Mouse (Mus musculus): Measurements from ENCODE around the gene Lman2. TPM values are rescaled to one million over a fixed set of nuclear protein-coding genes. Genes with fewer than 3 reads are reported as not detected.

Gene Lman2
- polyA plus RNA-seq (2011; ENCODE audit: insufficient read depth, insufficient read length, low read depth, missing spikeins): 38.5 and 45.2 TPM in 2 replicates

DNA sequence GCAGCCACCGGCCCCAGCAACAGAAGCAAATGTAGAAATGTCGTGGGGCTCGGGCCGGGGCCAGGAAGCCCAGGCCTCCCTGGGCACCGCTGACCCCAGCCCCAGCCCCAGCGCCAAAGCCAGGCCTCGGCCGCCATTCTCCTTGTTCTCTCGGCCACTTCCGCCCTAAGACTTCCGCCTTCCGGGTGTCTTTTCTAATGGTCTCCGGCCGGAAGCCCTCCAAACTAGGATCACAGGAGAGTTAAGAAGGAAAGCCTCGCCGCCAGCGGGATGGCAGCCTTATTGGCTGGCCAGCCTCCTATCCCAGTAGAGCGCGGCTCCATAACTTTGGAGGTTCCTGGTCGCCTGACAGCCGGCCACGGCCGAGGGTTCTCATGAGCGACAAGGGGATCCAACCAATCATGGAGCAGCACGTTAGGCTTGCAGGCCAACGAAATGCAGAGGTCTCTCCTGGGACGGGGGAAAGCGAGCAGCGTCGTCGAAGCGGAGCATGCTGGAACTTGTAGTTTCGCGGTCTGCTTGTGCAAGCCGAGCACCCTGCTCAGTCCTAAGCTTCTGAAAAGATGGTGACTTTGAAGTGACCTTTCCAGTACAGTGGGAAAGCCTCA lies at the start of gene Lman2:
Gene Lman2 (minus strand): TSS at position 331 of the 608 bp plus-strand sequence.
- no peaks in the 10 kb centered on the region for H3K4me1 ChIP-seq (ENCODE audit: control insufficient read depth, insufficient read depth, low read length)
- H3K36me3 ChIP-seq (ENCODE audit: control insufficient read depth, insufficient read depth, low read length, poor library complexity, severe bottlenecking): peaks cover 7% of the 10 kb centered on the region
- TF ChIP-seq EP300 (IDR thresholded peaks at IDR 0.05; ENCODE audit: insufficient read depth, low read depth, low read length) (no peak), POLR2A (IDR thresholded peaks at IDR 0.05; ENCODE audit: insufficient read depth, low read length) (no peak), CTCF (IDR thresholded peaks at IDR 0.05; ENCODE audit: low read depth, low read length) (no peak)
- H3K27ac ChIP-seq (ENCODE audit: insufficient read depth, low read length): peak within 1 kb of the TSS; percentile 62
- peak within 1 kb of the TSS; percentile 64 for H3K9ac ChIP-seq (ENCODE audit: low read depth, poor library complexity, severe bottlenecking)
- H3K9me3 ChIP-seq (replicated peaks; ENCODE audit: control insufficient read depth, insufficient read depth, low read length, poor library complexity, severe bottlenecking): no peaks in the 10 kb centered on the region
- H3K27me3 ChIP-seq (ENCODE audit: control insufficient read depth, insufficient read depth, low read length, poor library complexity, severe bottlenecking): no peaks in the 10 kb centered on the region
- peak within 1 kb of the TSS; percentile 89 for H3K4me3 ChIP-seq (ENCODE audit: low read depth, low read length)

DNA sequence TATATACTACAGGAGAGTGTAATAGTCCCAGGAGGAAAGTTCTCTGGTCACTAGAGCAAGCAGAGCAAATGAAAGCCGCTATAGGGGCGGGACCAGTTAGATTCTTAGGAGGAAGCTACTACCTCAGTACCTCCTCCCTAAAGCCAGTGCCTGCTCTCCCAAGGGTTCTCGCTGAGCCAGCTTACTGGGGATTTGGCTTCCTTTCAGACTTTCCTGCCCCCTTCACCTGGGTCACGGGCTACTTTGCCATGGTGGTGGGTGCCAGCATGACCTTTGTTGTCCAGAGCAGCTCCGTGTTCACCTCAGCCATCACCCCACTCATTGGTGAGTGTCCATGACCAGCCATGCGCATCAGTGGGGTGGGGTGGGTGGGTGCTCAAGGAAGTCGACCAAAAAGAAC lies 49.2 kb upstream of the Lman2 start:
- Histone ChIP-seq H3K27ac (ENCODE audit: insufficient read depth, low read length) (no peak overlapping the region), H3K27me3 (ENCODE audit: control insufficient read depth, insufficient read depth, low read length, poor library complexity, severe bottlenecking) (no peaks in the 10 kb centered on the region), H3K36me3 (ENCODE audit: control insufficient read depth, insufficient read depth, low read length, poor library complexity, severe bottlenecking) (no peaks in the 10 kb centered on the region), H3K9me3 (replicated peaks; ENCODE audit: control insufficient read depth, insufficient read depth, low read length, poor library complexity, severe bottlenecking) (no peaks in the 10 kb centered on the region), H3K4me1 (ENCODE audit: control insufficient read depth, insufficient read depth, low read length) (no peaks in the 10 kb centered on the region), H3K4me3 (ENCODE audit: low read depth, low read length) (no peak overlapping the region), H3K9ac (ENCODE audit: low read depth, poor library complexity, severe bottlenecking) (no peak overlapping the region)
- TF ChIP-seq POLR2A (IDR thresholded peaks at IDR 0.05; ENCODE audit: insufficient read depth, low read length) (no peak), EP300 (IDR thresholded peaks at IDR 0.05; ENCODE audit: insufficient read depth, low read depth, low read length) (no peak), CTCF (IDR thresholded peaks at IDR 0.05; ENCODE audit: low read depth, low read length) (no peak)

DNA sequence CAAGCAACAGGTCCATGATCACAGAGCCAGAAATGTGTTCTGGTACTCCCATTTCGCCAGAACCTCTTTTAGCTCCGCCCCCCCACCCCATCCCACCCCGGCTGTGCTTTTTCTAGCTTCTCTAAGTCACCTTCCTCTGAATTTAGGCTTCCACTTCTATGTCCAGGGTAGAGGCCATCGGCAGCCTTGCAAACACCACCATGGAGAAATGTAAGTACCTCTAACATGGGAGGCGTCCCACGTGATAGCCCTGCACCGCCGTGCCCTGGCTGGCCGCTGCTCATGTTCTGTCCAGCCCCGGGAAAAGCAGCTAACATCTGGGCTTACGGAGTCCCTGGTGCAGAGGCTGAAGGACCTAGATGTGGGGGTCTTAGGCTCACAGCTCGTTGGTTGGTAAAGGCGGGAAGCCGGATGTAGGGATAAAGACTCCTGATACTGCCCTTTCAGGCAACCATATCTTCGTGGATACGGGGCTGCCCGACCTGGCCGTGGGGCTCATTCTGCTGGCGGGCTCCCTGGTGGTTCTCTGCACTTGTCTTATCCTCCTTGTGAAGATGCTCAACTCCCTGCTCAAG lies 46.0 kb upstream of the Lman2 start:
- Histone ChIP-seq H3K27me3 (ENCODE audit: control insufficient read depth, insufficient read depth, low read length, poor library complexity, severe bottlenecking) (no peaks in the 10 kb centered on the region), H3K27ac (ENCODE audit: insufficient read depth, low read length) (no peak overlapping the region), H3K9ac (ENCODE audit: low read depth, poor library complexity, severe bottlenecking) (no peak overlapping the region), H3K36me3 (ENCODE audit: control insufficient read depth, insufficient read depth, low read length, poor library complexity, severe bottlenecking) (no peaks in the 10 kb centered on the region), H3K4me3 (ENCODE audit: low read depth, low read length) (no peak overlapping the region), H3K4me1 (ENCODE audit: control insufficient read depth, insufficient read depth, low read length) (no peaks in the 10 kb centered on the region), H3K9me3 (replicated peaks; ENCODE audit: control insufficient read depth, insufficient read depth, low read length, poor library complexity, severe bottlenecking) (no peaks in the 10 kb centered on the region)
- no peak for TF ChIP-seq CTCF (IDR thresholded peaks at IDR 0.05; ENCODE audit: low read depth, low read length)
- TF ChIP-seq EP300 (IDR thresholded peaks at IDR 0.05; ENCODE audit: insufficient read depth, low read depth, low read length): no peak
- TF ChIP-seq POLR2A (IDR thresholded peaks at IDR 0.05; ENCODE audit: insufficient read depth, low read length): no peak

DNA sequence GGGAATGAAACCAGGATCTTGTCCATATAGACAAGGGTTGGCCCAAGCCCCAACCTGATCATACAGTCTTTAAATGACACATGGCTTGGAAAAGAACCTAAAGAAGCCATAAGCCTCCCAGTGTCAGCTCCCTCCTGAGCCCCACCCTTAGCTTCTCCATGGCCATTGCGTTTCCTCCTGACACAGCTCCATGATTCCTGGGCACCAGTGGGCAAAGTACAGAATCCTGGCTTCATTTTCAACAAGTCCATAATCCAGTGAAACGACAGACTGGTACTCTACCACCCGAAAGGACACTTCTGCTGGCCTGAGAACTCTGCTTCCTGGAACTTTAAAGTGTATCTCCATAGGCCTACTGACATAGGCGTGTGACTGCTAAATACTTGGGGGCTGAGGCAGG lies 44.8 kb upstream of the Lman2 start:
- Histone ChIP-seq H3K36me3 (ENCODE audit: control insufficient read depth, insufficient read depth, low read length, poor library complexity, severe bottlenecking) (no peaks in the 10 kb centered on the region), H3K27ac (ENCODE audit: insufficient read depth, low read length) (no peak overlapping the region), H3K9ac (ENCODE audit: low read depth, poor library complexity, severe bottlenecking) (no peak overlapping the region), H3K4me3 (ENCODE audit: low read depth, low read length) (no peak overlapping the region), H3K27me3 (ENCODE audit: control insufficient read depth, insufficient read depth, low read length, poor library complexity, severe bottlenecking) (no peaks in the 10 kb centered on the region), H3K9me3 (replicated peaks; ENCODE audit: control insufficient read depth, insufficient read depth, low read length, poor library complexity, severe bottlenecking) (no peaks in the 10 kb centered on the region), H3K4me1 (ENCODE audit: control insufficient read depth, insufficient read depth, low read length) (no peaks in the 10 kb centered on the region)
- no peak for TF ChIP-seq POLR2A (IDR thresholded peaks at IDR 0.05; ENCODE audit: insufficient read depth, low read length)
- TF ChIP-seq EP300 (IDR thresholded peaks at IDR 0.05; ENCODE audit: insufficient read depth, low read depth, low read length): no peak
- no peak for TF ChIP-seq CTCF (IDR thresholded peaks at IDR 0.05; ENCODE audit: low read depth, low read length)

DNA sequence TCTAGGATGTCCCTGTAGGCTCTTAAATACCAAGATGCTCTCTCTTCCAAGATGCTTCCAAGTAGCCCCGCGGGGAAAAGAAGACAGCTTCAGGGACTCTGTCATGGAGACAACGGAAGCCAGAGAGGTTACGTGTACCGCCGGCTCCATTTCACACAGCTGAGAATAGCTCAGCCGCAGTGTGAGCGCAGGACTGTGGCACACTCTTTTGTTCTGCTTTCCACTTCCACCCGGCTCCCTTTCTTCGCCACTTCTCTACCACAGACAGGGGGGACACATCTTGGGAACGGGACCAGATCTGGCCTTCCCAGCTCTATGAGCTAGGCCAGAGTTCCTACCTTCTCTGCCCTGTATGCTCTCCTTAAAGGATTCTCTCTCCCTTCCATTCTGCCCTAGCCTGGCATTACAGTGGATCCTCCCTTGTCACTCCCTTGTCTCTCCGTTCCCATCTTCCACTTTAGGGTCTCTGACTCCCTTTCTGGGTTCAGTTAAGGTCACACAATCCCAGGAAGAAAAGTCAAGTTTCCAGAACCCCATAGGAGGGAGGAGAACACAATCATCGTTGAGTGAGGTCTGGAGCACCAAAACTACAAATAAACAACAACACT lies 43.3 kb upstream of the Lman2 start:
- Histone ChIP-seq H3K27me3 (ENCODE audit: control insufficient read depth, insufficient read depth, low read length, poor library complexity, severe bottlenecking) (no peaks in the 10 kb centered on the region), H3K4me3 (ENCODE audit: low read depth, low read length) (no peak overlapping the region), H3K27ac (ENCODE audit: insufficient read depth, low read length) (no peak overlapping the region), H3K4me1 (ENCODE audit: control insufficient read depth, insufficient read depth, low read length) (no peaks in the 10 kb centered on the region), H3K9me3 (replicated peaks; ENCODE audit: control insufficient read depth, insufficient read depth, low read length, poor library complexity, severe bottlenecking) (no peaks in the 10 kb centered on the region), H3K36me3 (ENCODE audit: control insufficient read depth, insufficient read depth, low read length, poor library complexity, severe bottlenecking) (no peaks in the 10 kb centered on the region), H3K9ac (ENCODE audit: low read depth, poor library complexity, severe bottlenecking) (no peak overlapping the region)
- TF ChIP-seq EP300 (IDR thresholded peaks at IDR 0.05; ENCODE audit: insufficient read depth, low read depth, low read length) (no peak), POLR2A (IDR thresholded peaks at IDR 0.05; ENCODE audit: insufficient read depth, low read length) (no peak), CTCF (IDR thresholded peaks at IDR 0.05; ENCODE audit: low read depth, low read length) (no peak)
